Mouse (Mus musculus) liver, embryonic 14.5 days (tissue): Measurements from ENCODE around the gene Rhno1. TPM values are rescaled to one million over a fixed set of nuclear protein-coding genes. Genes with fewer than 3 reads are reported as not detected.
A peak's percentile ranks its signal among the peaks of the same experiment; 100 is the strongest.

ENCODE experiments used
- ATAC-seq: fragments of 200-750 bp; cut with Nextera tagmentation; 2 replicates; pipeline ENCODE4 v1.8.0; 2017; ENCODE audit warnings: moderate number of reproducible peaks, mild to moderate bottlenecking, moderate library complexity; ENCODE audit not compliant: insufficient read depth
- DNase-seq, 3 experiments: peaks; one replicate each; pipeline ENCODE4 v3.0.0-alpha.2; 2012 to 2013; ENCODE audit warnings: low read depth in 3 of 3, low spot score in 3 of 3
- H3K27ac ChIP-seq: fragments of 300-500 bp; sonication (generic); 2 replicates; pipeline ENCODE4 v1.5.1; 2014; ENCODE audit warnings: moderate library complexity, mild to moderate bottlenecking, control low read depth, inconsistent platforms
- H3K27me3 ChIP-seq: fragments of 300-500 bp; sonication (generic); 2 replicates; pipeline ENCODE4 v1.6.1; 2014; ENCODE audit warnings: mild to moderate bottlenecking, low read length, moderate library complexity; ENCODE audit not compliant: control insufficient read depth, insufficient read depth
- H3K36me3 ChIP-seq: fragments of 300-500 bp; sonication (generic); replicated peaks from 2 replicates; pipeline ENCODE4 v1.6.1; 2014; ENCODE audit warnings: low read depth; ENCODE audit not compliant: control insufficient read depth, insufficient read depth
- H3K4me1 ChIP-seq, 2 experiments: fragments of 200-500 bp in 1 of 2; fragments of 300-500 bp in 1 of 2; sonication (generic) in 1 of 2; replicated peaks; 2 replicates each; pipeline ENCODE4 v1.6.1; 2012 to 2014; ENCODE audit warnings: antibody characterized with exemption in 1 of 2, inconsistent platforms in 1 of 2, low read length in 1 of 2; ENCODE audit not compliant: control insufficient read depth in 2 of 2, insufficient read depth in 2 of 2
- H3K4me2 ChIP-seq: fragments of 300-500 bp; sonication (generic); 2 replicates; pipeline ENCODE4 v1.6.1; 2014; ENCODE audit warnings: low read depth, mild to moderate bottlenecking, control low read depth, moderate library complexity
- H3K4me3 ChIP-seq, 2 experiments: fragments of 200-500 bp in 1 of 2; fragments of 300-500 bp in 1 of 2; sonication (generic) in 1 of 2; 2 replicates each; pipeline ENCODE4 v1.5.1; 2012 to 2014; ENCODE audit warnings: low read depth in 2 of 2, low read length in 2 of 2, mild to moderate bottlenecking in 2 of 2, control low read depth in 1 of 2, inconsistent platforms in 1 of 2, moderate library complexity in 1 of 2; ENCODE audit not compliant: insufficient read depth in 1 of 2
- H3K9ac ChIP-seq: fragments of 300-500 bp; sonication (generic); replicated peaks from 2 replicates; pipeline ENCODE4 v1.6.1; 2014; ENCODE audit warnings: mild to moderate bottlenecking, control low read depth, moderate library complexity
- H3K9me3 ChIP-seq: fragments of 300-500 bp; sonication (generic); 2 replicates; pipeline ENCODE4 v1.6.1; 2016; ENCODE audit warnings: low read length, mixed read lengths; ENCODE audit not compliant: control insufficient read depth
- CTCF ChIP-seq: IDR thresholded peaks from 2 replicates; pipeline ENCODE4 v1.5.1; 2016; ENCODE audit warnings: antibody characterized with exemption, low read depth, control low read depth
- EP300 ChIP-seq: IDR thresholded peaks from 2 replicates; pipeline ENCODE4 v1.6.1; 2016; ENCODE audit warnings: antibody characterized with exemption, low read depth
- WGBS: fragments of 180-500 bp; shearing (Covaris S2); extraction: QIAGEN DNeasy Blood & Tissue Kit; methylation state at CpG from one replicate; pipeline ENCODE4 v1.1.7; 2014; ENCODE audit not compliant: insufficient replicate concordance; 5-methylcytosine and 5-hydroxymethylcytosine counted together
- polyA plus RNA-seq, 2 experiments: library from polyadenylated mRNA; depleted of rRNA in 1 of 2; stranded (reverse) in 1 of 2; unstranded in 1 of 2; fragments of >200 nt; fragmentation: Nextera tagmentation in 1 of 2; extraction: Ambion mirVana in 1 of 2; gene quantifications; 2 replicates each; pipeline versions ENCODE4 v1.2.1 to v1.2.3; 2012 to 2014

Gene Rhno1
- polyA plus RNA-seq (2012; rRNA removed) = 15.3 and 19.0 TPM in 2 replicates
- polyA plus RNA-seq (2014; fragmentation: Nextera tagmentation; extraction: Ambion mirVana) = 45.1 and 51.4 TPM in 2 replicates

DNA sequence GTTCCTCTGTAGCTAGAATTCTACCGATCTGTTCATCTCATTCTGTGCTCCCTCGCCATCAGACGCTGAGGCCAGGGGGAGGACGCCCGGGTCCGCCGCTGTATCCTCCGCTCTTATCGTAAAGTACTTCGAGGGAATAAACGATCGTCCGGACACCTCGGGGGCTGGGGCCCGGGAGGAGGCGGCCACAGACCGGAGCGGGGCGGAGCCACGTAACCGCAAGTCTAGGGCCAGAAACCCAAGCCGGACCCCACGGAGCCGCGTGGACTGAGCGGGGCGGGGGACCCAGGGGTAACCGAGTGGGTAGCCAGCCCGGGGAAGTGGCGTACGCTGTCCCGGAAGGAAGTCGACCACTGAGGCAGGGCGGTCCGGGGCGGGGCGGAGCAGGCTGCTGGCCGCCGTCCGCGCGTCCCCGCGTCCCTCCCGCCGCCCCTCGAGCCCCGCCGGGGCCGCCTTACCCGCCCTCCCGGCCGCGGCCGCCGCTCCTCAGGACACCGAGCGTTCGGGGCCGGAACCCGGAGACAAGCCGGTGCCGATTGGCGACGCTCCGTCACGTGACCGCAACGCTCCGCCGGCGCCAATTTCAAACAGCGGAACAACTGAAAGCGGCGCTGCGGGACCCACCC lies at the start of gene Rhno1, which contains the start of gene Foxm1:
Gene Rhno1, minus strand, starts transcription at position 531 of the 626 bp plus-strand sequence.
Gene Foxm1, plus strand, starts transcription at position 587 of the 626 bp plus-strand sequence.
- H3K27me3 ChIP-seq = no peaks in the 10 kb centered on the region
- peak within 1 kb of the TSS; percentile 66 to 67 for H3K4me3 ChIP-seq
- peaks cover 33% of the 10 kb centered on the region for H3K36me3 ChIP-seq
- no peaks in the 10 kb centered on the region for H3K9me3 ChIP-seq
- WGBS = under 1% methylated on average over 55 of the region's 76 CpGs
- TF ChIP-seq CTCF (no peak), EP300 (no peak)
- peak within 1 kb of the TSS; percentile 91 for H3K4me2 ChIP-seq
- H3K9ac ChIP-seq = peak within 1 kb of the TSS; percentile 86
- peak; percentile 71 to 72 (median 72) for DNase-seq
- peak within 1 kb of the TSS; percentile 78 for H3K27ac ChIP-seq
- H3K4me1 ChIP-seq = peaks cover 0 to 13% of the 10 kb centered on the region in 2 experiments; a peak in 3 of 4 replicates
- ATAC-seq = peak; percentile 89

DNA sequence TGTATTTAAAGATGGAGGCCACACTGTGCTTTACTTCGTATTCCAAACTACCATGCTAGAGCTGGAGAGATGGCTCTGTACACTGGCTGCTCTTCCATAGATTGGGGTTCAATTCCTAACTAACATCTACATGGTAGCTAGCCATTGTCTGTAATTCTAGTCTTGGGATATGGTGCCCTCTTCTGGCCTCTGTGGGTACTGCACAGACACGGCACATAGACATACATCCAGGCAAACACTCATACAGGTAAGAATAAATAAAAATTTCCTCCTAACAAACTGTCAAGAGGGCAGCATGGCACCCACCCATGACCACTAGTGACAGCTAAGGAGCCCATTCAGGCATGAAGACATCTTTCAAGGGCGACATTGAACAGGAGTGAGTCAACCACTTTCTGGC lies 48.4 kb upstream of the Rhno1 start:
- H3K9ac ChIP-seq = no peak overlapping the region
- TF ChIP-seq EP300 = no peak
- peak; percentile 90 for TF ChIP-seq CTCF
- H3K27ac ChIP-seq = no peak overlapping the region
- no peak overlapping the region for H3K4me3 ChIP-seq
- H3K4me1 ChIP-seq = no peaks in the 10 kb centered on the region
- H3K9me3 ChIP-seq = no peaks in the 10 kb centered on the region
- peak in 2 of 3 experiments; percentile 46 for DNase-seq
- WGBS = 11% methylated on average over 3 of the region's 3 CpGs
- H3K27me3 ChIP-seq = no peaks in the 10 kb centered on the region
- peak; percentile 47; the same call in 1 of the 2 replicates for ATAC-seq
- peaks cover 32% of the 10 kb centered on the region for H3K36me3 ChIP-seq
- no peak overlapping the region for H3K4me2 ChIP-seq

DNA sequence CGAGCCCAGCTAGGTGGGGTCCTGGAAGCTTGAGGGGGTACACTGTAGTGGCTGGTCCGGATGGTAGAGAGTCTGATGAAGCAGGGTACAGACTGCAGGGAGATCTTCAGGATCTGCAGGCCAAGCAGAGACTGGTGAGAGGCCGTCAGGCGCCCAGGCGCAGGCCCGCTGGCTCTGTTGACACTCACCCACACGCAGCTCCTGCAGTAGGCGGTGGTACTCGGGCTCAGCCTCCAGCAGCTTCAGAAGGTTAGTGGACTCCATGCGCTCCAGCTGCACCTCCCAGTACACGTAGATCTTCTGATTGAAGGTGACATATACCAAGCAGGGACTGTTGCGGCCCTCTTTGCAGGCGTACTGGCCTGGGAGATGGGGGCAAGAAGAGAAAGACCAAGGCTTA lies 47.6 kb upstream of the Rhno1 start:
- peaks cover 32% of the 10 kb centered on the region for H3K36me3 ChIP-seq
- no peak for DNase-seq
- no peaks in the 10 kb centered on the region for H3K27me3 ChIP-seq
- no peak overlapping the region for H3K4me3 ChIP-seq
- no peak overlapping the region for H3K9ac ChIP-seq
- no peak for ATAC-seq
- H3K4me2 ChIP-seq = no peak overlapping the region
- H3K9me3 ChIP-seq = no peaks in the 10 kb centered on the region
- TF ChIP-seq CTCF (no peak), EP300 (no peak)
- H3K4me1 ChIP-seq = no peaks in the 10 kb centered on the region
- H3K27ac ChIP-seq = no peak overlapping the region
- WGBS = 84% methylated on average over 13 of the region's 13 CpGs

DNA sequence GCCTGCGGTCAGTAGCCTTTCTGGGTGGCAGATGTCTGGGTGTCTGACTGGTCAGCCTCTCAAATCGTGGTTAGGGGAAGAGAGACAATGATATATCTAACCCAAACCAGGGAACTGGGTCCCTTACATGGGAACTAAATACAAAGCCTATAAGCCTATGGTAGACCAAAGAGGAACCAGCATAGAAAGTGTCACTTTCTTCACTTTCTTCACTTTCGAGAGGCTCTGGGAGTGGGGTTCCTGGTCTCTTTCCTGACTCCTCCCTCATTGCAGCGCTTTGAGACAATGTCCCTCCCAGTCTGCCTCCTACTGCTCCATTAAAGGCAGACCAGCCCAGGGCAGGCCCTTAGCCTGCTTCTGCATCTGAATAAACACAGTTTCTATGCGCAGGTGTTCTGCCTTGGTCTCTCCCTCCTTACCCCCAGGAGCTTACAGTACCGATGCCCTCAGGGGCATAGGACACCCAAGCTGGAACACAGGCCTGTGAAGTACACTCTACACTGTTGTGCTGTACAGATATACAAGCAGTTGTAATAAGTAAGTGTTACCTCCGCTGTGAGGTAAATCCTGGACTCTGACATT lies 45.9 kb upstream of the Rhno1 start:
- ATAC-seq (no peak), DNase-seq (no peak)
- H3K4me3 ChIP-seq = no peak overlapping the region
- WGBS = 77% methylated on average over 7 of the region's 7 CpGs
- no peak overlapping the region for H3K9ac ChIP-seq
- peaks cover 32% of the 10 kb centered on the region for H3K36me3 ChIP-seq
- no peak overlapping the region for H3K27ac ChIP-seq
- H3K4me1 ChIP-seq = no peaks in the 10 kb centered on the region
- no peak overlapping the region for H3K4me2 ChIP-seq
- H3K27me3 ChIP-seq = no peaks in the 10 kb centered on the region
- TF ChIP-seq CTCF (no peak), EP300 (no peak)
- no peaks in the 10 kb centered on the region for H3K9me3 ChIP-seq

DNA sequence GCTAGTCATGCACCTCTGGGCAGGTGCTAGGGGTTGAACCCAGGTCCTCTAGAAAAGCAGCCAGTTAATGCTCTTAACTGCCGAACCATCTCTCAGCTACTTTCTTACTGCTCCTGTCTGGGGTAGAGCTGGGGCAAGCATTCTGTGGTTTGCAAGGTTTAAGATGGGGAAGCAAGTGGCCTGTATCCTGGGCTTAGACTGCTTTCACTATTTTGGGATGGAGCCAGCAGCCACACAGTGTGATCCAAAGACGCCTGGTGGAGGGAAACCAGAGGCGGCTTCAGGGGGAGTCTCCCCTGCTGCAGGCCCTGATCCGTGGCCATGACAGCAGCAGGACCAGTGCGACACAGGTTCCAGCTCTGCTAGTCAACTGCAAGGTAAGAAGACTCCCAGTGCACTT lies 42.0 kb upstream of the Rhno1 start:
- Histone ChIP-seq H3K4me2 (no peak overlapping the region), H3K9me3 (no peaks in the 10 kb centered on the region), H3K4me3 (no peak overlapping the region), H3K36me3 (peaks cover 13% of the 10 kb centered on the region), H3K27me3 (no peaks in the 10 kb centered on the region), H3K27ac (no peak overlapping the region), H3K9ac (no peak overlapping the region), H3K4me1 (no peaks in the 10 kb centered on the region)
- ATAC-seq (no peak), DNase-seq (no peak)
- no peak for TF ChIP-seq EP300
- TF ChIP-seq CTCF = no peak
- 53% methylated on average over 5 of the region's 5 CpGs for WGBS
